Mouse (Mus musculus): ENCODE data around the gene Tmigd3. TPM values are rescaled to one million over a fixed set of nuclear protein-coding genes. Genes with fewer than 3 reads are reported as not detected.

The Tmigd3 gene
- total and polyA plus RNA-seq, 2 experiments from 2014 or later: not detected

DNA sequence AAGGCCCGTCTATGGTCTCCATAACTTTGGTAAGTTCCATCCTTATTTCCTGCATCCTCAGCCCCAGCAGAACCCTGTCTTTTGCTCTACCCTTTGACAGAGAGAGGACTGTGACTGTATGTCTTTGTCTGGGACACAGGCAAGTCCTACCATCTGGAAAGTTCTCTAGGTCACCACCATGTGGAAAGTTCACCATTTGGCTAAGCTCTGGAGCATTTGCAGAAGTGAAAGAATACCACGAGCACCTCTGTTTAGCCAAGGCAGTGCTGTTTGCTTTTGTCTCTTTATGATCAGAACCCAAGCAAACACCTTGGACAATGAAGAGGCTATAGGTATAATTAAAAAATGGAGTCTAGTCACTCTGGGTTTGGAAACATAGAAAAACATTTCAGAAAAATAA, 51.3 kb downstream of the Tmigd3 start:
- Histone ChIP-seq H3K9me3 (ENCODE audit: low read length) (no peaks in the 10 kb centered on the region), H3K4me3 (ENCODE audit: low read depth, low read length) (no peak overlapping the region), H3K27me3 (ENCODE audit: insufficient read depth, low read length) (no peaks in the 10 kb centered on the region), H3K4me1 (ENCODE audit: insufficient read depth) (no peaks in the 10 kb centered on the region), H3K36me3 (ENCODE audit: insufficient read depth) (no peaks in the 10 kb centered on the region), H3K27ac (ENCODE audit: low read depth, low read length) (no peak overlapping the region), H3K9ac (no peak overlapping the region), H3K4me2 (ENCODE audit: low read depth) (no peak overlapping the region)
- TF ChIP-seq CTCF (IDR thresholded peaks at IDR 0.05; ENCODE audit: low read depth): no peak
- DNase-seq: no peak
- no peak for ATAC-seq
- WGBS: 80% methylated on average over 2 of the region's 2 CpGs

DNA sequence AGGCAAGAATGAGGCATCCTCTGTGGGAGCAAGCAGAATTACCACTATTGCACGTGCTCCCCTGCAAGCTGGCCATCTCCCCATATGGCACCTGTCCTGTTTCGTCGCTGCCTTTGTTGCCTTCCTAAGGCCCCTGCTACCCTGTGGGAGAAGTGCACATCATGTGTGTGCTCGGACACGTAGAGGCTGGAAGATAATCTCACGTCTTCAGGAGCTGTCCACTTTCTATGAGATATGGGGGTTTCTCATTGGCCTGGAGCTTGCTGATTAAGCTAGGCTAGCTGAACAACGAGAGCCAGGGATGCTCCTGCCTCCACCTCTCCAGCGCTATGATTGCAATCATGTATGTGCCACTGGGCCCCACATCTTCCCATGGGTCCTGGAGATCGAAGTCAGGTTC, 53.9 kb downstream of the Tmigd3 start:
- Histone ChIP-seq H3K27me3 (ENCODE audit: insufficient read depth, low read length) (no peaks in the 10 kb centered on the region), H3K4me1 (ENCODE audit: insufficient read depth) (no peaks in the 10 kb centered on the region), H3K4me3 (ENCODE audit: low read depth, low read length) (no peak overlapping the region), H3K9ac (no peak overlapping the region), H3K27ac (ENCODE audit: low read depth, low read length) (no peak overlapping the region), H3K4me2 (ENCODE audit: low read depth) (no peak overlapping the region), H3K9me3 (ENCODE audit: low read length) (no peaks in the 10 kb centered on the region), H3K36me3 (ENCODE audit: insufficient read depth) (no peaks in the 10 kb centered on the region)
- TF ChIP-seq CTCF (IDR thresholded peaks at IDR 0.05; ENCODE audit: low read depth): no peak
- no peak for DNase-seq
- no peak for ATAC-seq
- WGBS: 93% methylated on average over 9 of the region's 9 CpGs

DNA sequence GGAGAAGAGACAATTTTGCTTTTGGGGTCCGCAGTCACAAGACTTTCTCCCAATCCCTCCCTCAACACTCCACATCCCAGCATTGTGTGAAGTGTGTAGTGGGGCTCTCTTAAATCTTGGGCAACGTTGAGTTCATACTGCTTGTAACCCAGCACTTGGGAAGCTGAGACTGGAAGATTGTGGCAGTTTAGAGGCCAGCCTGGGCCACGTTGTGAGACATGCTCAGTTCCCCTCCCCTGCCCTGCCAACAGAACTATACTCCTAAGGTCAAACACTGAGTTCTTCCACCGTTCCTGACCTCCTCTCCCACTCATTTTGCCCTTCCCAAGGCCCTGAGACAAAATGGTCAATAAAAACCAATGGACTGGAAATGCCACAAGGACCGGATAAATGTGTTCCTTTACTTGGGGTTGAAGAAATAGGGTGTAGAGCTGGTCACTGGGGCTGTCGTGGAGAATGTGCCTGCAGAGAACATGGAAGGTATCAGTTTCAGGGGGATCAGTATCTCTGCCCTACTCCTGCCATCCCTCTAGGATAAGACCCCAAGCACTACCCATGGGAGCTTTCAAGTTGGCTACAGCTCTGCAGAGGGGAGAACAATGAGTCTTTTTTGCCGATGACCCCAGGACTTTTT, 57.0 kb downstream of the Tmigd3 start:
- no peaks in the 10 kb centered on the region for H3K27me3 ChIP-seq (ENCODE audit: insufficient read depth, low read length)
- H3K9ac ChIP-seq: no peak overlapping the region
- no peak overlapping the region for H3K27ac ChIP-seq (ENCODE audit: low read depth, low read length)
- H3K4me2 ChIP-seq (ENCODE audit: low read depth): no peak overlapping the region
- TF ChIP-seq CTCF (IDR thresholded peaks at IDR 0.05; ENCODE audit: low read depth): no peak
- no peaks in the 10 kb centered on the region for H3K36me3 ChIP-seq (ENCODE audit: insufficient read depth)
- no peaks in the 10 kb centered on the region for H3K9me3 ChIP-seq (ENCODE audit: low read length)
- ATAC-seq (no peak), DNase-seq (no peak)
- no peak overlapping the region for H3K4me3 ChIP-seq (ENCODE audit: low read depth, low read length)
- 84% methylated on average over 7 of the region's 7 CpGs for WGBS
- no peaks in the 10 kb centered on the region for H3K4me1 ChIP-seq (ENCODE audit: insufficient read depth)

DNA sequence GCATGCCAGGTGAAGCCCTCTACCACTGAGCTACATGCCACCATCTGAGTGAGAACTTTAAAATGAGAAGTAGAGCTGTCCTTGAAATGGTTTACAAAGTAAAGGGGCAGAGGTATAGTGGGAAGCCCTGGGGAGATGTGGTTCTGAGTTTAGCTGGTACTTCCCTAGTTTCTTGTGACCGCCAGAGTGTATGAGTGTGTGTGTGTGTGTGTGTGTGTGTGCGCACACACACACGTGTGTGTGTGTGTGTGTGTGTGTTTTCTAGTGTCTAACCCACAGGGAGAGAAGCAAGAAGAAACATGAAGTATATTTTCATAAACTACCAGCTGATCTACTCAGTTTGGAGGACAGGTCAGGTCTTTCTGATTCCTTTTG, 57.5 kb downstream of the Tmigd3 start:
- no peaks in the 10 kb centered on the region for H3K27me3 ChIP-seq (ENCODE audit: insufficient read depth, low read length)
- WGBS: 91% methylated on average over 3 of the region's 3 CpGs
- H3K9ac ChIP-seq: no peak overlapping the region
- no peak for TF ChIP-seq CTCF (IDR thresholded peaks at IDR 0.05; ENCODE audit: low read depth)
- H3K36me3 ChIP-seq (ENCODE audit: insufficient read depth): no peaks in the 10 kb centered on the region
- no peak overlapping the region for H3K4me2 ChIP-seq (ENCODE audit: low read depth)
- no peaks in the 10 kb centered on the region for H3K9me3 ChIP-seq (ENCODE audit: low read length)
- ATAC-seq (no peak), DNase-seq (no peak)
- H3K4me1 ChIP-seq (ENCODE audit: insufficient read depth): no peaks in the 10 kb centered on the region
- H3K4me3 ChIP-seq (ENCODE audit: low read depth, low read length): no peak overlapping the region
- no peak overlapping the region for H3K27ac ChIP-seq (ENCODE audit: low read depth, low read length)

DNA sequence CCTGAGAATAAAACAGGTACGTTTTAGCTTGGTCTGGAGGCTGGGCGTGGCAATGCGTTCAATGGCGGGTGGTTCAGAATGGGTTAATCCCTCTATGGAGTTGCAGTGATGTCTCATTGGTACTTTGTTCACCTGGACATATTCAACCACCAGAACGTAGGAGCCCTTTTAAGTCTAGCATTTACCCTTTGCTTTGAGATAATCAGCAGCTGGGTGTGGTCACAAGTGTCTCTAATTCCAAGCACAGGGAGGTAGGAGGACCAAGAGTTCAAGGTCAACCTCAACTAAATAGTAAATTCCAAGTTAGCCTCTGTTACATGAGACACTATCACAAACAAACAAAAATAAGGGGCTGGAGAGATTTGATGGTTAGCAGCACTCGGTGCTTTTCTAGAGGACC, 58.1 kb downstream of the Tmigd3 start:
- H3K27me3 ChIP-seq (ENCODE audit: insufficient read depth, low read length): no peaks in the 10 kb centered on the region
- H3K4me1 ChIP-seq (ENCODE audit: insufficient read depth): no peaks in the 10 kb centered on the region
- no peak for ATAC-seq
- no peak for TF ChIP-seq CTCF (IDR thresholded peaks at IDR 0.05; ENCODE audit: low read depth)
- no peak overlapping the region for H3K4me2 ChIP-seq (ENCODE audit: low read depth)
- no peak overlapping the region for H3K4me3 ChIP-seq (ENCODE audit: low read depth, low read length)
- H3K36me3 ChIP-seq (ENCODE audit: insufficient read depth): no peaks in the 10 kb centered on the region
- WGBS: 88% methylated on average over 6 of the region's 6 CpGs
- no peak overlapping the region for H3K27ac ChIP-seq (ENCODE audit: low read depth, low read length)
- H3K9me3 ChIP-seq (ENCODE audit: low read length): no peaks in the 10 kb centered on the region
- DNase-seq: no peak
- H3K9ac ChIP-seq: no peak overlapping the region

DNA sequence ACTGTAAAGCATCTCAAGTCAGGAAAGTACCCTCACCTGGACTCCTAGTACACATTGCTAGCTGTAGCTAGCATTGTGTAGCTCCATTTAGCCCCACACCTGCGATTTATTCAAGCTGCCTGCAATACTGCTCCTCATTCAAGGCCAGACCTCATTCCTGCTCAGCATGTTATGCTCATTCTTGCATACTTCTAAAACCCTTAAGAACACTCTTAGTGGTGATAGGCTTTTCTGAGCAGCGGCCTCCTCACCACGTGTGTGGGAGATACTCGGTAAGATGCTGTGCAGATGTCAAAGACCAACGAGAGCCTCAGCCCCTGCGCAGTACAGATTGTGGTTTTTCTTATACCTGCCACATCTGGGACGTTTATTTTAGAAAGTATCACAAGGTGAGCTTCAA, 59.1 kb downstream of the Tmigd3 start:
- no peak for TF ChIP-seq CTCF (IDR thresholded peaks at IDR 0.05; ENCODE audit: low read depth)

DNA sequence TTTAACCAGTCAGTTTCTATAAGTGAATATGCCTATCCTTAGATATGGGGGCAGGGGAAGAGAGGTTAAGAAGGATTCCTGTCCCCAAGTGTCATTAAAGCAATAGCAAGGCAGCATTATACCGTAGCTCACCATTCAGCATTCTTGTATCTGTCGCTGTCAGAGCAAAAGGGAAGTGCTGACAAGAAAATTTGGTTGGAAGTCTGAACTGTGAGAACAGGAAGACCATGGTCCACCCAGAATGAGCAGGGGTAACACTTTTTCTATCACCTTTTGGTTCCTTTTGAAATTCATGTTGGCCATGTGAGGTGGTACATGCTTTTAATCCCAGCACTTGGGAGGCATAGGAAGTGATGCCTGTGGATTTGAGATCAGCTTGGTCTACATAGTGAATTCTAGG, 60.4 kb downstream of the Tmigd3 start:
- ATAC-seq: no peak
- H3K9me3 ChIP-seq (ENCODE audit: low read length): no peaks in the 10 kb centered on the region
- DNase-seq: no peak
- H3K27me3 ChIP-seq (ENCODE audit: insufficient read depth, low read length): no peaks in the 10 kb centered on the region
- 90% methylated on average over 2 of the region's 2 CpGs for WGBS
- H3K36me3 ChIP-seq (ENCODE audit: insufficient read depth): no peaks in the 10 kb centered on the region
- no peak overlapping the region for H3K4me3 ChIP-seq (ENCODE audit: low read depth, low read length)
- no peaks in the 10 kb centered on the region for H3K4me1 ChIP-seq (ENCODE audit: insufficient read depth)
- TF ChIP-seq CTCF (IDR thresholded peaks at IDR 0.05; ENCODE audit: low read depth): no peak
- H3K9ac ChIP-seq: no peak overlapping the region
- no peak overlapping the region for H3K27ac ChIP-seq (ENCODE audit: low read depth, low read length)
- H3K4me2 ChIP-seq (ENCODE audit: low read depth): no peak overlapping the region

More for the DNA sequence above, 59.1 kb downstream of the Tmigd3 start:
- H3K36me3 ChIP-seq (ENCODE audit: insufficient read depth): no peaks in the 10 kb centered on the region
- H3K4me3 ChIP-seq (ENCODE audit: low read depth, low read length): no peak overlapping the region
- no peak overlapping the region for H3K4me2 ChIP-seq (ENCODE audit: low read depth)
- DNase-seq (no peak), ATAC-seq (no peak)
- H3K27ac ChIP-seq (ENCODE audit: low read depth, low read length): no peak overlapping the region
- H3K27me3 ChIP-seq (ENCODE audit: insufficient read depth, low read length): no peaks in the 10 kb centered on the region
- no peak overlapping the region for H3K9ac ChIP-seq
- WGBS: 87% methylated on average over 7 of the region's 7 CpGs
- H3K9me3 ChIP-seq (ENCODE audit: low read length): no peaks in the 10 kb centered on the region
- no peaks in the 10 kb centered on the region for H3K4me1 ChIP-seq (ENCODE audit: insufficient read depth)
